Mouse (Mus musculus) liver, adult 10 weeks (tissue): ENCODE data around the gene Gm3435. TPM values are rescaled to one million over a fixed set of nuclear protein-coding genes. Genes with fewer than 3 reads are reported as not detected.

Experiments
- polyA plus RNA-seq: library from polyadenylated mRNA; stranded (reverse); fragments of 350-450 nt; fragmentation: Illumina TruSeq; extraction: RNeasy Lipid Tissue Mini Kit (QIAGEN cat#74804); gene quantifications from one replicate; pipeline ENCODE4 v1.2.3, GENCODE M21; 2014; ENCODE audit warnings: low read depth, low replicate concordance

The Gm3435 gene
- 2.6 TPM for polyA plus RNA-seq

GRCm38 (mm10) chr17:15009706-15010413 lies at the start of gene Gm3435:
Gene Gm3435 (plus strand): TSS chr17:15010176.

DNA sequence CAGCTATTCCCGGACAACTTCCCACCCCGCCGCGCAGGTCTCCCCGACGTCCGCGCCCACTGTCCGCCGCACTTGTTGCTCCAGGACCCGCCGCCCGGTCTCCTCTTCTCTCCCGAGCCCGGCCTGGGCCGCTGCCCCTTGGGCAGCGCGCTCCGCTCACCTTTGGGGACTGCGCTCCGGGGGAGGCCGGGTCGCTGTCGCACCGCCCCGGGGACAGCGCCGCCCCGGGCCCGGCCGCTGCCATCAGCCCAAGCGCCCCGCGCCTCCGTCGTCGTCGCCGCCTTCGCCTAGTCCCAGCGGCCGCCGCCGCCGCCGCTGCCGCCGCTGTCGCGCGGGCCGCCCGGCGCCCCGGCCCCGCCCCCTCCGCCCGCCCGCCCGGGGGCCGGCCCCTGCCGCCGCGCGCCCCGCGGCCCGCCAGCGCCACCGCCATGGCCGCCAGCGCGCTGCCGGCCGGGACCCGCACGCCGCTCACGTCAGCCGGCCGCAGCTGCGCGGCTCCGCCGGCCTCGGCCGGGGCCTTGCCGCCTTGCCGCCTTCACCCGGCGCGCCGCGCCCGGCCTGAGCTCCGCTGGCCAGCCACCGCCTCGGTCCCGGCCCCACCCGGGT lies 48.9 kb upstream of the Gm3435 start, which contains the start of gene Phf10:
Phf10 (minus strand) TSS at position 323 of the 606 bp plus-strand sequence.

DNA sequence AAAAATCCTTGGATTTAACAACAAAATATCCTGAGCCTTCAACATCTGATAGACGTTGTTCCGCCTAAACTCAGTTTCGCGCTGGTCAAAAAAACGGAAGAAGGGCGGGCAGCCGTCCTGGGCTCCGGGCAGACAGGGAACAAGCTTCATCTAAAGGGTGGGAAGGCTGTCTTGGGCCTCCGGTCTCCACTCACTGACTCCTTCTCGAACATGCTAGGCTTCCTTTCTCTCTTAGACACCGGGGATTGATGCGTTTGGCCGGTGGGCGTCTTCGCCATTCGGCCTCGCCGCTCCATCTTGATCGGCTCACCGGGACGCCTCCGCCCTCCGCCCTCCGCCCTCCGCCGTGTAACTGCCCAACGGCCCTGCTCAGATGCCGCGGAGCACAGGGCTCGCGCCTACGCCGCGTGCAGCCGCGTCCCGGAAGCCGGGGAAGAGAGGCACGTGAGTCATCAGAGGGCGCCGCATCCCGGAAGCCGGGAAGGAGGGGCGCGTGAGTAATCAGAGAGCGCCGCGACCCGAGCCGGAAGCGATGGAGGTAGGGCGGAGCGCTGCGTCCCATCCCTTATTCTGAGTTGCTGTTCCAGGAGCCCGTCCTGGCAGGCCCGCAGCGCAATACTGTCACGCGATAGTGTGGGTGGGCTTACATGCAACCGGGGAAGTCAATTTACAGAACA lies 31.5 kb upstream of the Gm3435 start, which contains the start of the genes 9030025P20Rik and Gm3417:
9030025P20Rik (plus strand) TSS at position 107 of the 677 bp plus-strand sequence.
Gm3417 (minus strand) TSS at position 429 of the 677 bp plus-strand sequence.

GRCm38 (mm10) chr17:15041175-15041729 lies 31.3 kb downstream of the Gm3435 start, which contains the start of the genes Ermard, Tcte3 and Gm3448:
Gene Ermard (plus strand): TSS chr17:15041208.
Gene Tcte3 (minus strand): TSS chr17:15041488.
Gene Gm3448 (minus strand): TSS chr17:15041537.

Other genes starting within 250 kb of the Gm3435 start
- gene Wdr27, start 67.0 kb upstream of the Gm3435 start, polyA plus RNA-seq: 1.5 TPM
- gene 1600012H06Rik, start 67.0 kb upstream of the Gm3435 start, polyA plus RNA-seq: 53.1 TPM
- 39.4 TPM for gene Phf10, start 48.9 kb upstream of the Gm3435 start, polyA plus RNA-seq
- gene 9030025P20Rik, start 31.7 kb upstream of the Gm3435 start, polyA plus RNA-seq: 5.5 TPM
- gene Gm3417, start 31.4 kb upstream of the Gm3435 start, polyA plus RNA-seq: 1.6 TPM
- gene Ermard, start 31.0 kb downstream of the Gm3435 start, polyA plus RNA-seq: 30.5 TPM
- 1.3 TPM for gene Tcte3, start 31.3 kb downstream of the Gm3435 start, polyA plus RNA-seq
- gene Gm3448, start 31.4 kb downstream of the Gm3435 start, polyA plus RNA-seq: 0.93 TPM